Mouse (Mus musculus) C2C12 (cell line): ENCODE measurements around the gene Csf1. TPM values are rescaled to one million over a fixed set of nuclear protein-coding genes. Genes with fewer than 3 reads are reported as not detected.
A peak's percentile ranks its signal among the peaks of the same experiment; 100 is the strongest.

Source experiments
- H3K27me3 ChIP-seq: one replicate; pipeline ENCODE4 v1.6.1; 2011; ENCODE audit not compliant: control insufficient read depth, insufficient read depth, insufficient read length
- H3K36me3 ChIP-seq: one replicate; pipeline ENCODE4 v1.6.1; 2011; ENCODE audit not compliant: control insufficient read depth, insufficient read depth
- H3K4me3 ChIP-seq: one replicate; pipeline ENCODE4 v1.5.1; 2011; ENCODE audit warnings: mild to moderate bottlenecking, control low read depth; ENCODE audit not compliant: poor library complexity, insufficient read depth, severe bottlenecking
- H3K79me2 ChIP-seq: one replicate; pipeline ENCODE4 v1.6.1; 2011; ENCODE audit not compliant: control insufficient read depth, insufficient read depth
- H3K79me3 ChIP-seq: one replicate; pipeline ENCODE4 v1.6.1; 2011; ENCODE audit warnings: low read depth, control low read depth
- H3ac ChIP-seq: one replicate; pipeline ENCODE3; 2011; ENCODE audit warnings: low read depth; ENCODE audit not compliant: control insufficient read depth, insufficient read length
- CEBPB ChIP-seq: IDR thresholded peaks from one replicate; pipeline ENCODE4 v1.6.1; 2011; ENCODE audit warnings: low read depth, mild to moderate bottlenecking, control low read depth, moderate library complexity
- CTCF ChIP-seq: IDR thresholded peaks from one replicate; pipeline ENCODE4 v1.5.1; 2011; ENCODE audit not compliant: control insufficient read depth, insufficient read depth, insufficient read length
- FOSL1 ChIP-seq: IDR thresholded peaks from one replicate; pipeline ENCODE4 v1.8.0; 2011; ENCODE audit warnings: mild to moderate bottlenecking, low read length; ENCODE audit not compliant: poor library complexity, insufficient read depth, severe bottlenecking
- MAX ChIP-seq: IDR thresholded peaks from one replicate; pipeline ENCODE4 v1.6.1; 2011; ENCODE audit warnings: mild to moderate bottlenecking, control low read depth
- MYOD1 ChIP-seq: IDR thresholded peaks from one replicate; pipeline ENCODE4 v1.6.1; 2011; ENCODE audit warnings: low read depth; ENCODE audit not compliant: control insufficient read depth, insufficient read length
- MYOG ChIP-seq: IDR thresholded peaks from one replicate; pipeline ENCODE4 v1.6.1; 2011; ENCODE audit not compliant: control insufficient read depth, insufficient read length; ENCODE audit errors: extremely low read depth
- USF1 ChIP-seq: IDR thresholded peaks from one replicate; pipeline ENCODE4 v1.6.1; 2011; ENCODE audit warnings: low read depth, mild to moderate bottlenecking, control low read depth, moderate library complexity
- polyA plus RNA-seq: library from polyadenylated mRNA; unstranded; fragments of >200 nt; fragmentation: generic; extraction: Trizol; gene quantifications from one replicate; pipeline ENCODE4 v1.2.1, GENCODE M21; 2012; ENCODE audit warnings: missing spikeins

Csf1 gene
- polyA plus RNA-seq, 1 experiment = 169 TPM

DNA sequence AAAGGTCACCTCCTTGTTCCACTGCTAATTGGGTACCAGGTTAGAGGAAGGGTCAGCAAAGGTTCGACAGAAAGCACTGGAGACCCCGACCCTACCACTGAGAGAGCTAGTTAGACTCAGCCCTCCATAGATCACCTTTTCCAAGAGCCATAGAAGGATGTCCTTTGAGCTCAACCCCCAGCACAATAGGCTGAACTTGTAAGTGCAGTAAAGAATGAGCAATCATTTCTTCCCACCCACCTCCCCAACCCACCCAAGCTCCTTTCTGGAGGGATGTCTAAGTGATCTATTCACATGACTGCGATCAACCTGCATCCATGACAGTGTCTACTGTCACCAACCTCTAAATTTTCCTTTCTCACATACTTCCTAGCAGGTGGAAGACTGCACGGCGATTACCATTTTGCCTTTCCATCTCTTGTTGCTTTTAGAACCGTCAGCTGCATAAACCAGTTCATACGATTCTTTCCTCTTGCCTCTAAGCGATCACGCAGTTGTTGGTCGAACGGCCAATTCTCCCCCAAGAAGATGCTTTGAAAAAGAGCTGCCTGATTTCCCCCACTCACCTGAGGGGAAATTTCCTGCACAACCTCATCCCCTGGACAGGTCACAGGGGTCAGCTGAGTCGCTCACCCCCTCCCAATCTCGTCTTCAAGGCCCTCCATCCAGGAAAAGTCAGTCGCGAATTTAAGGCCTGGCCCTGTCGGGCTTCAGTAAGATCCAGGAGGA, 64.9 kb downstream of the Csf1 start:
- Histone ChIP-seq H3K27me3 (no peaks in the 10 kb centered on the region), H3K36me3 (peaks cover 27% of the 10 kb centered on the region), H3K4me3 (peak overlapping the region; percentile 85), H3K79me3 (peaks cover 57% of the 10 kb centered on the region), H3K79me2 (peaks cover 60% of the 10 kb centered on the region), H3ac (peak overlapping the region; percentile 90)
- TF ChIP-seq CTCF (no peak), MYOG (no peak), MAX (no peak), CEBPB (no peak)

DNA sequence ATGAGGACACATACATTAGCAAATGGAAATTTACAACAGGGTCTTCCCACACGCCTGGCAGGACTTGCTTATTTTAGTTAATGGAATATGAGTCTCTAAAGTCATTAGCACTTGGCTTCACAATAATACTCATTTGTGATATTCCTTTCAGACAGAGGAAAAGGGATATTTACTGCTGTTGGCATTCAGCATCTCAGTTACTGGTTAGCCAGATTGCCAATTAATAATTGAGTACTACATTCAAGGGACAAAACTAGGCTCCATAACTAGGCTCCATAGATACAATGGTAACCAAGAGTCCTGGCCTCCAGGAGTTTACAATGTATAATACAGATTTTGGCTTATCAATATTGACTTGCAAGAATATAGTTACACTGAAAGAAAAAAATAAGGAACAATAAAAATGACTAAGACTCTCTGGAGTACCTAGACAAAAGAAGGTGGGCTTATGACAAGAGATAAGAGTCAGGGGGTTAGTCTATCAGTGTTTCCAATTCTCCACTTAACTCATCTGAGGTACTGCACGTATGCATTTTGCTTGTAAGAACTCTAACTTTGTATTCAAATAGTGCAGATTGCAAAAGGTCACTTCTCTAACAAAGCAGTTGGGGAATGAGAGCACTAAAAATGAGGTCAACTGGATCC, 65.9 kb downstream of the Csf1 start:
- peaks cover 35% of the 10 kb centered on the region for H3K36me3 ChIP-seq
- peak overlapping the region; percentile 85 for H3K4me3 ChIP-seq
- H3K79me3 ChIP-seq = peaks cover 67% of the 10 kb centered on the region
- no peak overlapping the region for H3ac ChIP-seq
- H3K27me3 ChIP-seq = no peaks in the 10 kb centered on the region
- H3K79me2 ChIP-seq = peaks cover 70% of the 10 kb centered on the region
- TF ChIP-seq FOSL1 (no peak), MYOG (no peak), CEBPB (no peak), MYOD1 (no peak), USF1 (no peak), MAX (no peak), CTCF (no peak)

Other genes starting within 250 kb of the Csf1 start
- gene Slc6a17, start 242.5 kb downstream of the Csf1 start, polyA plus RNA-seq = 3.2 TPM
- not detected for gene Ubl4b, start 205.4 kb downstream of the Csf1 start, polyA plus RNA-seq
- not detected for gene Alx3, start 165.4 kb downstream of the Csf1 start, polyA plus RNA-seq
- gene Gm10961, start 129.1 kb downstream of the Csf1 start, polyA plus RNA-seq = not detected
- 35.2 TPM for gene Strip1, start 128.8 kb downstream of the Csf1 start, polyA plus RNA-seq
- 72.1 TPM for gene Ahcyl1, start 63.9 kb downstream of the Csf1 start, polyA plus RNA-seq
- not detected for gene Eps8l3, start 116.8 kb upstream of the Csf1 start, polyA plus RNA-seq
- gene Gstm5, start 135.4 kb upstream of the Csf1 start, polyA plus RNA-seq = 20.7 TPM
- gene Gstm7, start 171.3 kb upstream of the Csf1 start, polyA plus RNA-seq = 0.21 TPM
- not detected for gene Gstm6, start 183.3 kb upstream of the Csf1 start, polyA plus RNA-seq
- gene Gstm3, start 208.8 kb upstream of the Csf1 start, polyA plus RNA-seq = not detected
- 7.7 TPM for gene Gstm2, start 226.0 kb upstream of the Csf1 start, polyA plus RNA-seq